Mouse (Mus musculus) liver, adult 2 months (tissue): ENCODE measurements at regions not wholly inside any gene's neighbourhood (a gene's known extent, or its start where the extent isn't known, plus 50 kb on each side); places are given as distances from the start of the nearest gene placed in this dataset.

ENCODE experiments used
- CTCF ChIP-seq: fragments of 200-500 bp; IDR thresholded peaks from 2 replicates; pipeline ENCODE4 v1.5.1; 2011; ENCODE audit warnings: low read depth, low read length, control low read depth
- POLR2A ChIP-seq: fragments of 200-500 bp; IDR thresholded peaks from 2 replicates; pipeline ENCODE4 v1.6.1; 2011; ENCODE audit warnings: low read length, control low read depth; ENCODE audit not compliant: insufficient read depth; ENCODE audit errors: extremely low read depth

DNA sequence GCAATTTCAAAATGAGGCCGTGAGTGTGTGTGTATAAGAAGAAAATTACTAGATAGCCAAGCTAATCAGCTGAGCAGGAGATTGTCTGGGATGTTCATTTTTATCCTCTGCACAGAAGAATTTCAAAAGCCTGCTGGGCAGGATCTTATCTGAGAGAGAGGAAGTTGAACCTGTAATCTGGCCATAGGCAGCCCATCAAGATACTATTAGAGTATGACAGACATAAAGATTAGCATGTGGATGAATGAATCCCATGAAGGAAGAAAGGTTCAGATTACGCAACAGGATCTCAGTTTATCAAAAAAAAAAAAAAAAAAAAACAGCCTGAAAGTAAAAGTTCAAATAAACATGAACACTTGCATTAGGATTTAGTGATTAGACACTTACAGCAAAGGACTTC, 317.3 kb upstream of the C030005K15Rik start:
- TF ChIP-seq POLR2A (no peak), CTCF (no peak)
